In genomic region chr13:90510479-90510878, GRCm38 (mm10) we compare ENCODE assay signal across 18 mouse cellular contexts.
DNase-seq lines count a peak whose midpoint lies in the region; ATAC-seq and TF ChIP-seq lines count a peak whose summit lies in the region.
"Had no signal": no experiment of that assay in that cellular context is flagged by ENCODE, and none has a peak within 500 bp of the region (broad histone marks: within the 10 kb centered on the region; RNA-seq: fewer than 3 reads in every experiment).

No protein-coding gene starts in this region.

- peak; percentile 16; the same call in 1 of the 2 replicates for ATAC-seq in forebrain, embryonic 12.5 days (ENCODE audit: low FRiP score)
- ATAC-seq in forebrain, postnatal 0 days, result no peak
- no peak for ATAC-seq in midbrain, embryonic 14.5 days (ENCODE audit: low FRiP score, low TSS enrichment)
- no peak for ATAC-seq in midbrain, postnatal 0 days (ENCODE audit: low FRiP score)
- 0 out of 2 replicates have a peak, but pooled peaks have one; percentile 20 for ATAC-seq in forebrain, embryonic 15.5 days (replicated peaks)

- H3K4me1 ChIP-seq in forebrain, embryonic 12.5 days, result 0 out of 2 replicates have a peak, but pooled peaks cover 3% of the 10 kb centered on the region
- no peaks in the 10 kb centered on the region for H3K4me1 ChIP-seq in forebrain, postnatal 0 days (ENCODE audit: insufficient read depth)
- peaks cover 4% of the 10 kb centered on the region; the same call in 1 of the 2 replicates for H3K4me1 ChIP-seq in midbrain, embryonic 14.5 days (ENCODE audit: control insufficient read depth, insufficient read depth, low read length)
- H3K4me1 ChIP-seq in midbrain, postnatal 0 days (ENCODE audit: insufficient read depth, low read length), result no peaks in the 10 kb centered on the region
- peaks cover 3% of the 10 kb centered on the region; the same call in 1 of the 2 replicates for H3K4me1 ChIP-seq in forebrain, embryonic 15.5 days
- H3K4me1 ChIP-seq: hindbrain, embryonic 15.5 days had no signal

- H3K9me3 ChIP-seq in forebrain, embryonic 12.5 days, result no peaks in the 10 kb centered on the region
- H3K9me3 ChIP-seq in forebrain, postnatal 0 days (ENCODE audit: low read length), result no peaks in the 10 kb centered on the region
- no peaks in the 10 kb centered on the region for H3K9me3 ChIP-seq in midbrain, embryonic 14.5 days (ENCODE audit: control insufficient read depth, low read length)
- H3K9me3 ChIP-seq in midbrain, postnatal 0 days (ENCODE audit: low read length), result no peaks in the 10 kb centered on the region
- H3K9me3 ChIP-seq in forebrain, embryonic 15.5 days, result no peaks in the 10 kb centered on the region
- H3K9me3 ChIP-seq: embryonic facial prominence, embryonic 12.5 days; heart, embryonic 15.5 days; hindbrain, embryonic 15.5 days had no signal

- no peak for TF ChIP-seq CTCF in forebrain, postnatal 0 days (IDR thresholded peaks at IDR 0.05; ENCODE audit: low read depth)
- TF ChIP-seq CTCF in midbrain, postnatal 0 days (IDR thresholded peaks at IDR 0.05), result no peak

- no peak overlapping the region for H3K4me2 ChIP-seq in forebrain, embryonic 12.5 days
- no peak overlapping the region for H3K4me2 ChIP-seq in forebrain, postnatal 0 days (ENCODE audit: low read depth)
- no peak overlapping the region for H3K4me2 ChIP-seq in midbrain, embryonic 14.5 days (ENCODE audit: low read length)
- no peak overlapping the region for H3K4me2 ChIP-seq in midbrain, postnatal 0 days (ENCODE audit: low read depth, low read length, poor library complexity, severe bottlenecking)
- no peak overlapping the region for H3K4me2 ChIP-seq in forebrain, embryonic 15.5 days (replicated peaks)
- H3K4me2 ChIP-seq: embryonic facial prominence, embryonic 12.5 days; heart, embryonic 11.5 days; heart, embryonic 15.5 days; hindbrain, embryonic 15.5 days had no signal

- DNase-seq in forebrain, postnatal 0 days, result no peak
- DNase-seq in midbrain, embryonic 14.5 days, result peak; percentile 11
- DNase-seq in midbrain, postnatal 0 days (ENCODE audit: low spot score), result no peak
- DNase-seq in gastrocnemius, postnatal 4 days (ENCODE audit: low spot score in 2 of 2), result no peak
- DNase-seq in lung, postnatal 14 days, result no peak
- DNase-seq: adrenal gland, postnatal 10 days; cerebellum, adult 11-12 months; cerebellum, adult 9-10 months; cerebellum, postnatal 25 days; gastrocnemius, postnatal 36 days; heart, adult 18-20 months; heart, postnatal 14 days had no signal

- no peak overlapping the region for H3K9ac ChIP-seq in forebrain, embryonic 12.5 days
- H3K9ac ChIP-seq in forebrain, postnatal 0 days, result no peak overlapping the region
- H3K9ac ChIP-seq in midbrain, embryonic 14.5 days (replicated peaks; ENCODE audit: low read length), result no peak overlapping the region
- H3K9ac ChIP-seq in midbrain, postnatal 0 days (replicated peaks; ENCODE audit: low read length, poor library complexity, severe bottlenecking), result no peak overlapping the region
- H3K9ac ChIP-seq in forebrain, embryonic 15.5 days (replicated peaks), result no peak overlapping the region
- H3K9ac ChIP-seq: embryonic facial prominence, embryonic 12.5 days; heart, embryonic 15.5 days; hindbrain, embryonic 15.5 days had no signal

- no peak overlapping the region for H3K4me3 ChIP-seq in forebrain, embryonic 12.5 days (replicated peaks)
- H3K4me3 ChIP-seq in forebrain, postnatal 0 days (ENCODE audit: low read depth, low read length), result no peak overlapping the region
- H3K4me3 ChIP-seq in midbrain, embryonic 14.5 days (replicated peaks; ENCODE audit: low read depth, low read length), result no peak overlapping the region
- no peak overlapping the region for H3K4me3 ChIP-seq in midbrain, postnatal 0 days (ENCODE audit: low read depth, low read length)
- H3K4me3 ChIP-seq in forebrain, embryonic 15.5 days, result no peak overlapping the region
- H3K4me3 ChIP-seq: embryonic facial prominence, embryonic 12.5 days; heart, embryonic 15.5 days; hindbrain, embryonic 15.5 days had no signal

- 54% methylated on average over 6 of the region's 6 CpGs for WGBS in forebrain, embryonic 12.5 days
- WGBS in forebrain, postnatal 0 days, result 28% methylated on average over 6 of the region's 6 CpGs
- WGBS in midbrain, embryonic 14.5 days, result 64% methylated on average over 6 of the region's 6 CpGs
- 72% methylated on average over 6 of the region's 6 CpGs for WGBS in midbrain, postnatal 0 days
- 29% methylated on average over 6 of the region's 6 CpGs for whole genome bisulfite sequencing in forebrain, embryonic 15.5 days

- H3K36me3 ChIP-seq in forebrain, embryonic 12.5 days (replicated peaks), result no peaks in the 10 kb centered on the region
- no peaks in the 10 kb centered on the region for H3K36me3 ChIP-seq in forebrain, postnatal 0 days (ENCODE audit: insufficient read depth)
- H3K36me3 ChIP-seq in midbrain, embryonic 14.5 days (ENCODE audit: control insufficient read depth, insufficient read depth, low read length), result no peaks in the 10 kb centered on the region
- H3K36me3 ChIP-seq in midbrain, postnatal 0 days (ENCODE audit: insufficient read depth, low read length), result no peaks in the 10 kb centered on the region
- H3K36me3 ChIP-seq in forebrain, embryonic 15.5 days, result no peaks in the 10 kb centered on the region
- H3K36me3 ChIP-seq: embryonic facial prominence, embryonic 12.5 days; heart, embryonic 15.5 days; hindbrain, embryonic 15.5 days had no signal

- no peak overlapping the region for H3K27ac ChIP-seq in forebrain, embryonic 12.5 days
- H3K27ac ChIP-seq in forebrain, postnatal 0 days (ENCODE audit: low read depth, low read length), result no peak overlapping the region
- H3K27ac ChIP-seq in midbrain, embryonic 14.5 days (replicated peaks; ENCODE audit: low read depth, low read length), result no peak overlapping the region
- H3K27ac ChIP-seq in midbrain, postnatal 0 days (ENCODE audit: low read depth, low read length), result no peak overlapping the region
- no peak overlapping the region for H3K27ac ChIP-seq in forebrain, embryonic 15.5 days (replicated peaks)
- H3K27ac ChIP-seq: embryonic facial prominence, embryonic 12.5 days; heart, embryonic 15.5 days; hindbrain, embryonic 15.5 days had no signal

- H3K27me3 ChIP-seq in forebrain, embryonic 12.5 days, result no peaks in the 10 kb centered on the region
- H3K27me3 ChIP-seq in forebrain, postnatal 0 days (ENCODE audit: insufficient read depth, low read length), result no peaks in the 10 kb centered on the region
- no peaks in the 10 kb centered on the region for H3K27me3 ChIP-seq in midbrain, embryonic 14.5 days (ENCODE audit: control insufficient read depth, insufficient read depth, low read length)
- H3K27me3 ChIP-seq in midbrain, postnatal 0 days (ENCODE audit: insufficient read depth, low read length), result no peaks in the 10 kb centered on the region
- H3K27me3 ChIP-seq in forebrain, embryonic 15.5 days, result no peaks in the 10 kb centered on the region
- H3K27me3 ChIP-seq: embryonic facial prominence, embryonic 12.5 days; heart, embryonic 15.5 days; hindbrain, embryonic 15.5 days had no signal

Comparison
In these comparisons a context has a peak if more than half of its experiments do, and no peak if none do; other contexts are left out.
1. ATAC-seq: peak in forebrain, embryonic 12.5 days (single experiment) and forebrain, embryonic 15.5 days (single experiment); none in forebrain, postnatal 0 days (single experiment), midbrain, embryonic 14.5 days (single experiment) and midbrain, postnatal 0 days (single experiment).